Mouse (Mus musculus): ENCODE measurements around the gene Kmt5c.

The Kmt5c gene

GRCm38 (mm10) chr7:4746326-4746980, 6.5 kb downstream of the Kmt5c start:
- DNase-seq (ENCODE audit: low spot score in 2 of 2) = no peak

GRCm38 (mm10) chr7:4747156-4747899, 7.4 kb downstream of the Kmt5c start:
- DNase-seq (ENCODE audit: low spot score in 2 of 2) = peak; percentile 51 to 70

- DNase-seq (ENCODE audit: low spot score in 2 of 2) = no peak
These were observed 8.4 kb downstream of the Kmt5c start for GRCm38 (mm10) chr7:4748321-4748720.

GRCm38 (mm10) chr7:4749169-4749568, 9.3 kb downstream of the Kmt5c start:
- no peak for DNase-seq (ENCODE audit: low spot score in 2 of 2)

GRCm38 (mm10) chr7:4751971-4752820, 12.3 kb downstream of the Kmt5c start:
- DNase-seq (ENCODE audit: low spot score in 2 of 2) = peak; percentile 87 to 93

GRCm38 (mm10) chr7:4752821-4753570, 13.1 kb downstream of the Kmt5c start, which contains the start of gene Cox6b2:
Gene Cox6b2 (minus strand): TSS chr7:4753094.
- DNase-seq (ENCODE audit: low spot score in 2 of 2) = peak; percentile 91

- no peak for DNase-seq (ENCODE audit: low spot score in 2 of 2)
These were observed 19.8 kb downstream of the Kmt5c start for GRCm38 (mm10) chr7:4759670-4760069.

- DNase-seq (ENCODE audit: low spot score in 2 of 2) = no peak
These were observed 25.2 kb downstream of the Kmt5c start for GRCm38 (mm10) chr7:4764946-4765710.

- no peak for DNase-seq (ENCODE audit: low spot score in 2 of 2)
These were observed 31.3 kb downstream of the Kmt5c start, which contains the start of gene Fam71e2 for GRCm38 (mm10) chr7:4771202-4771601. Gene Fam71e2 (minus strand): TSS chr7:4771302.

GRCm38 (mm10) chr7:4776131-4776530, 36.2 kb downstream of the Kmt5c start:
- peak in 1 of 2 experiments; percentile 56 for DNase-seq (ENCODE audit: low spot score in 2 of 2)

- peak in 1 of 2 experiments; percentile 72 for DNase-seq (ENCODE audit: low spot score in 2 of 2)
These were observed 37.2 kb downstream of the Kmt5c start for GRCm38 (mm10) chr7:4776861-4777830.

- peak in 1 of 2 experiments; percentile 55 for DNase-seq (ENCODE audit: low spot score in 2 of 2)
These were observed 38.1 kb downstream of the Kmt5c start for GRCm38 (mm10) chr7:4777851-4778637.

- DNase-seq (ENCODE audit: low spot score in 2 of 2) = peak in 1 of 2 experiments; percentile 60
These were observed 40.0 kb downstream of the Kmt5c start for GRCm38 (mm10) chr7:4779921-4780320.

GRCm38 (mm10) chr7:4782130-4782529, 42.2 kb downstream of the Kmt5c start:
- DNase-seq (ENCODE audit: low spot score in 2 of 2) = peak in 1 of 2 experiments; percentile 52

- DNase-seq (ENCODE audit: low spot score in 2 of 2) = no peak
These were observed 42.8 kb downstream of the Kmt5c start, which contains the start of the genes Il11 and Tmem190 for GRCm38 (mm10) chr7:4782759-4783158. Gene Il11 (minus strand): TSS chr7:4782859. Gene Tmem190 (plus strand): TSS chr7:4782937.

- peak; percentile 33 to 64 for DNase-seq (ENCODE audit: low spot score in 2 of 2)
These were observed 43.9 kb downstream of the Kmt5c start for GRCm38 (mm10) chr7:4783667-4784268.

GRCm38 (mm10) chr7:4788499-4789435, 48.9 kb downstream of the Kmt5c start:
- peak; percentile 61 to 84 for DNase-seq (ENCODE audit: low spot score in 2 of 2)

Measured in spleen, postnatal 4 days (tissue).